Mouse (Mus musculus) urinary bladder, postnatal 25 days (tissue): ENCODE results near the gene Prss8.
A peak's percentile ranks its signal among the peaks of the same experiment; 100 is the strongest.
"Not testable (repeated sequence)": the region's sequence is repeated elsewhere in the genome, so short reads cannot be mapped to it uniquely, and the experiment has no call there.

Experiments used
- DNase-seq: peaks from one replicate; pipeline ENCODE4 v3.0.0; 2022; ENCODE audit warnings: low spot score

Gene Prss8

GRCm38 (mm10) chr7:127929923-127930322 is at the start of gene Prss8:
Gene Prss8 (minus strand): TSS chr7:127930104.
- no peak for DNase-seq

- DNase-seq, result no peak
These were observed 49.0 kb upstream of the Prss8 start for GRCm38 (mm10) chr7:127978856-127979255.

- DNase-seq, result no peak
These were observed 44.6 kb upstream of the Prss8 start for GRCm38 (mm10) chr7:127974413-127974930.

GRCm38 (mm10) chr7:127967922-127968828 is 38.3 kb upstream of the Prss8 start:
- DNase-seq, result peak; percentile 69

GRCm38 (mm10) chr7:127967004-127967921 is 37.4 kb upstream of the Prss8 start, which contains the start of gene Fus:
Gene Fus (plus strand): TSS chr7:127967457.
- DNase-seq, result peak; percentile 98

- DNase-seq, result no peak
These were observed 36.5 kb upstream of the Prss8 start for GRCm38 (mm10) chr7:127966371-127966918.

- DNase-seq, result no peak
These were observed 29.5 kb upstream of the Prss8 start for GRCm38 (mm10) chr7:127959364-127959763.

GRCm38 (mm10) chr7:127952864-127953581 is 23.1 kb upstream of the Prss8 start:
- no peak for DNase-seq

- DNase-seq, result no peak
These were observed 16.6 kb upstream of the Prss8 start, which contains the start of gene Prss36 for GRCm38 (mm10) chr7:127946470-127947023. Gene Prss36 (minus strand): TSS chr7:127946725.

- no peak for DNase-seq
These were observed 14.7 kb upstream of the Prss8 start for GRCm38 (mm10) chr7:127944614-127945013.

- DNase-seq, result not testable (repeated sequence)
These were observed 12.2 kb upstream of the Prss8 start for GRCm38 (mm10) chr7:127942097-127942496.

GRCm38 (mm10) chr7:127936216-127936884 is 6.4 kb upstream of the Prss8 start:
- DNase-seq, result no peak

GRCm38 (mm10) chr7:127935748-127936159 is 5.8 kb upstream of the Prss8 start:
- DNase-seq, result no peak

- DNase-seq, result peak; percentile 95
These were observed 5.3 kb upstream of the Prss8 start for GRCm38 (mm10) chr7:127935028-127935722.

- no peak for DNase-seq
These were observed 4.2 kb upstream of the Prss8 start for GRCm38 (mm10) chr7:127934075-127934474.

GRCm38 (mm10) chr7:127932273-127933031 is 2.5 kb upstream of the Prss8 start:
- DNase-seq, result no peak

GRCm38 (mm10) chr7:127931351-127932135 is 1.6 kb upstream of the Prss8 start:
- no peak for DNase-seq

- no peak for DNase-seq
These were observed 732 bp upstream of the Prss8 start for GRCm38 (mm10) chr7:127930636-127931035.
